30 mouse cellular contexts compared by ENCODE assay signal in the genomic region with DNA sequence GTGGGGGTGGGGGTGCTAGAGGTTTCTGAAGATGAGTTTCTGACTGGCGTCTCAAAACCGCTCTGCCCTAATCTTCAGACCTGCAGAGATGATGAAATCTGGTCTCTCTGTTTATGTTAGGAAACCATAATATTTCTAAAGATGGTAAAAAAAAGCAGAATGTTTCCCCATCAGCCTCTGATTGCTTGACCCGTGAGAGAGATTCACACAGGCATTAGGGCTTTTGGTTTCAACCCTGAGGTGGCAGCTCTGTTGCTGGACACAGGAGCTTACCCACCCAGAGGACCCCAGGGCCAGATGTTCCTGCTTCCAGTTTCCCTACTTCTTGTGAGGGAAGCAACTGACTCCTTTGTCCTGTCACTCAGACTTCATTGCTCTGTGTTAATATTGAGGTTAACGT.
DNase-seq lines count a peak whose midpoint lies in the region; ATAC-seq lines count a peak whose summit lies in the region.
"Had no signal": no experiment of that assay in that cellular context is flagged by ENCODE, and none has a peak within 500 bp of the region (broad histone marks: within the 10 kb centered on the region; RNA-seq: fewer than 3 reads in every experiment).

No protein-coding gene starts in this region.

- no peak for ATAC-seq in hindbrain, embryonic 16.5 days
- ATAC-seq in neural tube, embryonic 13.5 days (ENCODE audit: low read depth): no peak
- ATAC-seq in neural tube, embryonic 15.5 days (ENCODE audit: low FRiP score): no peak
- ATAC-seq in hindbrain, embryonic 13.5 days (ENCODE audit: low FRiP score): no peak
- no peak for ATAC-seq in activated CD4-positive, CD25-positive, alpha-beta regulatory T cell, adult 4 months
- ATAC-seq: Patski had no signal

- H3K4me1 ChIP-seq in hindbrain, embryonic 10.5 days (replicated peaks): peaks cover 12% of the 10 kb centered on the region
- H3K4me1 ChIP-seq in hindbrain, embryonic 16.5 days (ENCODE audit: control insufficient read depth, insufficient read depth, low read depth, low read length): peaks cover 7% of the 10 kb centered on the region; the same call in 1 of the 2 replicates
- H3K4me1 ChIP-seq in neural tube, embryonic 13.5 days (replicated peaks): peaks cover 21% of the 10 kb centered on the region
- H3K4me1 ChIP-seq in neural tube, embryonic 15.5 days: peaks cover 11% of the 10 kb centered on the region
- peaks cover 18% of the 10 kb centered on the region for H3K4me1 ChIP-seq in hindbrain, embryonic 13.5 days (replicated peaks)

- no peak for DNase-seq in hindbrain, embryonic 10.5 days (ENCODE audit: low spot score)
- DNase-seq in frontal cortex, postnatal 25 days (ENCODE audit: low spot score in 2 of 2): no peak
- DNase-seq: adrenal gland, adult 2 months; B cell, adult 2 months; cerebellum, adult 11-12 months; cerebellum, postnatal 10 days; gastrocnemius, postnatal 14 days; heart, adult 2 months; kidney, adult 2 months; kidney, postnatal 10 days; layer of hippocampus, postnatal 36 days; lung, embryonic 14.5 days; lung, postnatal 4 days; right cerebral cortex, postnatal 25 days; spleen, adult 18-20 months; thymus, postnatal 25 days had no signal

- H3K36me3 ChIP-seq in hindbrain, embryonic 10.5 days: 0 out of 2 replicates have a peak, but pooled peaks cover 4% of the 10 kb centered on the region
- H3K36me3 ChIP-seq in hindbrain, embryonic 16.5 days (ENCODE audit: control insufficient read depth, insufficient read depth, low read length): no peaks in the 10 kb centered on the region
- no peaks in the 10 kb centered on the region for H3K36me3 ChIP-seq in neural tube, embryonic 13.5 days
- no peaks in the 10 kb centered on the region for H3K36me3 ChIP-seq in neural tube, embryonic 15.5 days
- no peaks in the 10 kb centered on the region for H3K36me3 ChIP-seq in hindbrain, embryonic 13.5 days
- H3K36me3 ChIP-seq: embryonic facial prominence, embryonic 12.5 days; forebrain, embryonic 12.5 days; G1E; limb, embryonic 13.5 days; midbrain, embryonic 10.5 days had no signal

- no peak overlapping the region for H3K4me3 ChIP-seq in hindbrain, embryonic 10.5 days
- H3K4me3 ChIP-seq in hindbrain, embryonic 16.5 days (ENCODE audit: low read length): no peak overlapping the region
- H3K4me3 ChIP-seq in neural tube, embryonic 13.5 days: no peak overlapping the region
- no peak overlapping the region for H3K4me3 ChIP-seq in neural tube, embryonic 15.5 days (replicated peaks)
- no peak overlapping the region for H3K4me3 ChIP-seq in hindbrain, embryonic 13.5 days
- H3K4me3 ChIP-seq: embryonic facial prominence, embryonic 12.5 days; forebrain, embryonic 12.5 days; heart, adult 2 months; layer of hippocampus, adult 2 months; limb, embryonic 13.5 days; midbrain, embryonic 10.5 days had no signal

- peaks cover 13% of the 10 kb centered on the region for H3K9me3 ChIP-seq in hindbrain, embryonic 10.5 days
- H3K9me3 ChIP-seq in hindbrain, embryonic 16.5 days (ENCODE audit: control insufficient read depth, low read length): peaks cover 4% of the 10 kb centered on the region
- H3K9me3 ChIP-seq in neural tube, embryonic 13.5 days: peaks cover 7% of the 10 kb centered on the region; the same call in 1 of the 2 replicates
- H3K9me3 ChIP-seq in neural tube, embryonic 15.5 days (replicated peaks): peaks cover 7% of the 10 kb centered on the region
- peaks cover 7% of the 10 kb centered on the region for H3K9me3 ChIP-seq in hindbrain, embryonic 13.5 days

- no peak overlapping the region for H3K4me2 ChIP-seq in hindbrain, embryonic 16.5 days (ENCODE audit: low read length)
- H3K4me2 ChIP-seq in neural tube, embryonic 13.5 days: no peak overlapping the region
- H3K4me2 ChIP-seq in neural tube, embryonic 15.5 days: no peak overlapping the region
- H3K4me2 ChIP-seq in hindbrain, embryonic 13.5 days: no peak overlapping the region
- H3K4me2 ChIP-seq: embryonic facial prominence, embryonic 12.5 days; forebrain, embryonic 12.5 days; limb, embryonic 13.5 days; lung, embryonic 14.5 days had no signal

- no peak overlapping the region for H3K9ac ChIP-seq in hindbrain, embryonic 16.5 days (ENCODE audit: low read depth, low read length)
- no peak overlapping the region for H3K9ac ChIP-seq in neural tube, embryonic 13.5 days
- no peak overlapping the region for H3K9ac ChIP-seq in neural tube, embryonic 15.5 days (replicated peaks)
- H3K9ac ChIP-seq in hindbrain, embryonic 13.5 days: no peak overlapping the region
- H3K9ac ChIP-seq: embryonic facial prominence, embryonic 12.5 days; forebrain, embryonic 12.5 days; limb, embryonic 13.5 days; liver, embryonic 14.5 days; lung, embryonic 14.5 days had no signal

- H3K27me3 ChIP-seq in hindbrain, embryonic 10.5 days (ENCODE audit: insufficient read depth, poor library complexity, severe bottlenecking): no peaks in the 10 kb centered on the region
- no peaks in the 10 kb centered on the region for H3K27me3 ChIP-seq in hindbrain, embryonic 16.5 days (replicated peaks; ENCODE audit: control insufficient read depth, insufficient read depth, low read length)
- H3K27me3 ChIP-seq in neural tube, embryonic 13.5 days: no peaks in the 10 kb centered on the region
- no peaks in the 10 kb centered on the region for H3K27me3 ChIP-seq in neural tube, embryonic 15.5 days (replicated peaks)
- no peaks in the 10 kb centered on the region for H3K27me3 ChIP-seq in hindbrain, embryonic 13.5 days
- H3K27me3 ChIP-seq: CH12.LX; embryonic facial prominence, embryonic 12.5 days; forebrain, embryonic 12.5 days; limb, embryonic 13.5 days; Patski had no signal

- WGBS in hindbrain, embryonic 10.5 days: 62% methylated on average over 4 of the region's 4 CpGs
- WGBS in hindbrain, embryonic 16.5 days: 63% methylated on average over 4 of the region's 4 CpGs
- WGBS in neural tube, embryonic 13.5 days: 66% methylated on average over 4 of the region's 4 CpGs
- 72% methylated on average over 4 of the region's 4 CpGs for WGBS in neural tube, embryonic 15.5 days
- WGBS in hindbrain, embryonic 13.5 days: 67% methylated on average over 4 of the region's 4 CpGs

- H3K27ac ChIP-seq in hindbrain, embryonic 10.5 days: 0 out of 2 replicates have a peak overlapping the region, but pooled peaks have one; percentile 18
- no peak overlapping the region for H3K27ac ChIP-seq in hindbrain, embryonic 16.5 days (ENCODE audit: low read depth, low read length)
- H3K27ac ChIP-seq in neural tube, embryonic 13.5 days (replicated peaks): peak overlapping the region; percentile 49; the same call in 1 of the 2 replicates
- H3K27ac ChIP-seq in neural tube, embryonic 15.5 days (replicated peaks): no peak overlapping the region
- H3K27ac ChIP-seq in hindbrain, embryonic 13.5 days: peak overlapping the region; percentile 75
- H3K27ac ChIP-seq: forebrain, embryonic 12.5 days; heart, adult 2 months; layer of hippocampus, adult 2 months; limb, embryonic 13.5 days; liver, embryonic 14.5 days; midbrain, embryonic 10.5 days had no signal

Comparison
In these comparisons a context has a peak if more than half of its experiments do, and no peak if none do; other contexts are left out.
1. H3K27ac ChIP-seq: peak in hindbrain, embryonic 10.5 days (single experiment), neural tube, embryonic 13.5 days (single experiment) and hindbrain, embryonic 13.5 days (single experiment); none in hindbrain, embryonic 16.5 days (single experiment) and neural tube, embryonic 15.5 days (single experiment).